Mouse (Mus musculus): ENCODE measurements around the gene R3hcc1l. TPM values are rescaled to one million over a fixed set of nuclear protein-coding genes. Genes with fewer than 3 reads are reported as not detected.

R3hcc1l gene
- polyA plus RNA-seq, 1 experiment, result 23.8 TPM

DNA sequence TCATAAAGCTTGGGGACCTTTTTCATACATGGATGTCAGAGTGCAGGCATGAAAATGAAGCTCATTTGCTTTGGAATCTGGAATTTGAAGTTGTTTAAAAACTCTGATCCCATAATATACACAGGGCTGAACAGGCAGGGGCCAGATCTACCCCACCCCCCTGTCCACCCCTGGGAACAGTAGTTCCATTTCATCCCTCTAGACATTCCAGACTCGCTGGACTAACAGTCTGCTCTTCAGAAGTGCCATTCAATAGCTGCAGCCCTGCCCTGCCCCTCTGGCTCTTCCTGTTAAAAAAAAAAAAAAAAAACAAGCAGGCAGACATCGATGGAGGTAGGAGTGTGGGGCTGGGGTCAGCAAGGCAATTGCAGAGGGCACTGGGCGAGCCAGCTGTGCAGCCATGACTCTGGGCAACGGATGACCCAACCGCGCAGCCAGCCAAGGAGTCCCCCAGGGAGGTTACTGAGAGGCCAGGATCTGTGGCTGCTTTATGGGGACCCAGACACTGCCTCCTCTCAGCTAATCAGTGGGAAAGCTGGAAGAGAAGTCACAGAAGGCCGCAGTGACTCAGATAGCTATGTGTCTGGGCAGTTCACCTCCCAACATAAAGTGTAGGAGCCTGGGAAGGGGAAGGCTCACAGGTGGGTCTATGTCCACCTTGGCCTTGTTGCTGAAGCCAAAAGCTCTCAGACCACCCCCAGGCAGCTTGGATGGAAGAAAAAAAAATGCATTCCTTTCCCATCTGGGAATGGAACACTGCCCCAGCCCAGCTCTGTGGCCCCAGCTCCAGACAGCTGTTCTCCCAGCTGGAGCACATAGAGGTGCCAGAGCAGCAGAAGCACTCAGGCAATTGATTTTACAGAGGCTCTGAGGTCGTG lies 120.3 kb downstream of the R3hcc1l start:
- H3K9me3 ChIP-seq (replicated peaks; ENCODE audit: control insufficient read depth, insufficient read depth, low read length, poor library complexity, severe bottlenecking), result no peaks in the 10 kb centered on the region
- no peaks in the 10 kb centered on the region for H3K4me1 ChIP-seq (ENCODE audit: control insufficient read depth, insufficient read depth, low read length)
- no peaks in the 10 kb centered on the region for H3K27me3 ChIP-seq (ENCODE audit: control insufficient read depth, insufficient read depth, low read length, poor library complexity, severe bottlenecking)
- no peak overlapping the region for H3K27ac ChIP-seq (ENCODE audit: insufficient read depth, low read length)
- no peak overlapping the region for H3K4me3 ChIP-seq (ENCODE audit: low read depth, low read length)
- no peaks in the 10 kb centered on the region for H3K36me3 ChIP-seq (ENCODE audit: control insufficient read depth, insufficient read depth, low read length, poor library complexity, severe bottlenecking)
- no peak for TF ChIP-seq POLR2A (IDR thresholded peaks at IDR 0.05; ENCODE audit: insufficient read depth, low read length)
- no peak for TF ChIP-seq CTCF (IDR thresholded peaks at IDR 0.05; ENCODE audit: low read depth, low read length)
- TF ChIP-seq EP300 (IDR thresholded peaks at IDR 0.05; ENCODE audit: insufficient read depth, low read depth, low read length), result no peak
- H3K9ac ChIP-seq (ENCODE audit: low read depth, poor library complexity, severe bottlenecking), result no peak overlapping the region

DNA sequence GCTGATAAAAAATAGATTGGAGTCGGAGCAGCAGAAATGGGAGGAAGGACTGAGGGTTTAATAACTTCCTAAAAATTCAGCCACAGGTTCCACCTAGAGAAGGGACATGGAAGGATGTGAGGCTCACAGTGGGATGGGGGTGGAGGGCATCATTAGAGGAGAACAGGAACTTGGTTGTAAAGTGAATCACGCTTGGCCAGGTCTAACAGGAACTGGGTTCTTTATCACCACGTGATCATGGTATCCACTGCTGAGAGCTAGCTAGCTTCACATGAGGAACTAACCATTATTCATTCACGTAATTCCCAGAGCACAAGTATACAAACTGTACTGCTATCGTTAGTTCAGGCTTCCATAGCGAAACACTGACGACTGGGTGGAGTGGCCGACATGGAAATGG lies 121.0 kb downstream of the R3hcc1l start:
- no peaks in the 10 kb centered on the region for H3K36me3 ChIP-seq (ENCODE audit: control insufficient read depth, insufficient read depth, low read length, poor library complexity, severe bottlenecking)
- H3K4me3 ChIP-seq (ENCODE audit: low read depth, low read length), result no peak overlapping the region
- no peak overlapping the region for H3K9ac ChIP-seq (ENCODE audit: low read depth, poor library complexity, severe bottlenecking)
- H3K27me3 ChIP-seq (ENCODE audit: control insufficient read depth, insufficient read depth, low read length, poor library complexity, severe bottlenecking), result no peaks in the 10 kb centered on the region
- no peaks in the 10 kb centered on the region for H3K9me3 ChIP-seq (replicated peaks; ENCODE audit: control insufficient read depth, insufficient read depth, low read length, poor library complexity, severe bottlenecking)
- TF ChIP-seq CTCF (IDR thresholded peaks at IDR 0.05; ENCODE audit: low read depth, low read length), result no peak
- TF ChIP-seq POLR2A (IDR thresholded peaks at IDR 0.05; ENCODE audit: insufficient read depth, low read length), result no peak
- TF ChIP-seq EP300 (IDR thresholded peaks at IDR 0.05; ENCODE audit: insufficient read depth, low read depth, low read length), result no peak
- H3K27ac ChIP-seq (ENCODE audit: insufficient read depth, low read length), result no peak overlapping the region
- H3K4me1 ChIP-seq (ENCODE audit: control insufficient read depth, insufficient read depth, low read length), result no peaks in the 10 kb centered on the region

DNA sequence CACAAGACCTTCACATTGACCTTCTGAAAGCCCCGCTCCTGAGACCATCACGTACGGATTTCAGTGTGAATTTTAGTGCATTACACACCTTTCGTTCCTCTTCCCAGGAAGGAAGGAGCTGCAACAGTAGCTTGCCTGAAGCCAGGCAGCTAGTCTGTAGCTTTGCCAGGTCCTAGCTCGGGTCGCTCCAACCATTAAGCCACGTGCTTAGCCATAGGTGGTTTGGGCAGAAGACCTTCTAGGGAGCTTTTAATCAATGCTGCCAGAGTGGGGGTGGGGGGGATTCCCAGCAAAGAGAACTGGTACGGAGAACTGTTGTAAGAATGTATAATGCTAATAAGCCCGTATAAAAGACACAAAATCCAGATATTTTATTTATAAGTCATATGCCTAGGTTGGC lies 121.7 kb downstream of the R3hcc1l start:
- H3K4me1 ChIP-seq (ENCODE audit: control insufficient read depth, insufficient read depth, low read length), result no peaks in the 10 kb centered on the region
- no peaks in the 10 kb centered on the region for H3K27me3 ChIP-seq (ENCODE audit: control insufficient read depth, insufficient read depth, low read length, poor library complexity, severe bottlenecking)
- H3K36me3 ChIP-seq (ENCODE audit: control insufficient read depth, insufficient read depth, low read length, poor library complexity, severe bottlenecking), result no peaks in the 10 kb centered on the region
- no peaks in the 10 kb centered on the region for H3K9me3 ChIP-seq (replicated peaks; ENCODE audit: control insufficient read depth, insufficient read depth, low read length, poor library complexity, severe bottlenecking)
- H3K27ac ChIP-seq (ENCODE audit: insufficient read depth, low read length), result no peak overlapping the region
- no peak overlapping the region for H3K4me3 ChIP-seq (ENCODE audit: low read depth, low read length)
- H3K9ac ChIP-seq (ENCODE audit: low read depth, poor library complexity, severe bottlenecking), result no peak overlapping the region
- TF ChIP-seq CTCF (IDR thresholded peaks at IDR 0.05; ENCODE audit: low read depth, low read length) (no peak), EP300 (IDR thresholded peaks at IDR 0.05; ENCODE audit: insufficient read depth, low read depth, low read length) (no peak), POLR2A (IDR thresholded peaks at IDR 0.05; ENCODE audit: insufficient read depth, low read length) (no peak)

Other genes starting within 250 kb of the R3hcc1l start
- 10.3 and 12.7 TPM in 2 replicates for gene Crtac1, start 87.0 kb upstream of the R3hcc1l start, polyA plus RNA-seq (2011; ENCODE audit: insufficient read depth, insufficient read length, low read depth, missing spikeins)
- gene Loxl4, start 94.1 kb downstream of the R3hcc1l start, polyA plus RNA-seq (2011; ENCODE audit: insufficient read depth, insufficient read length, low read depth, missing spikeins), result 3.1 and 3.8 TPM in 2 replicates
- gene Pyroxd2, start 234.0 kb downstream of the R3hcc1l start, polyA plus RNA-seq (2011; ENCODE audit: insufficient read depth, insufficient read length, low read depth, missing spikeins), result 0.27 and 0.81 TPM in 2 replicates

Measured in ES-Bruce4 (cell line).